Mouse (Mus musculus) midbrain, postnatal 0 days (tissue): ENCODE data around the gene Rasa2. TPM values are rescaled to one million over a fixed set of nuclear protein-coding genes. Genes with fewer than 3 reads are reported as not detected.

Source experiments
- ATAC-seq: fragments of 200-750 bp; cut with Nextera tagmentation; 2 replicates; pipeline ENCODE4 v1.8.0; 2017; ENCODE audit warnings: moderate number of reproducible peaks, mild to moderate bottlenecking, moderate TSS enrichment, moderate library complexity; ENCODE audit not compliant: low FRiP score
- DNase-seq: peaks from one replicate; pipeline ENCODE4 v3.0.0-alpha.2; 2015; ENCODE audit warnings: low spot score
- H3K27ac ChIP-seq: fragments of 300-500 bp; sonication (generic); 2 replicates; pipeline ENCODE4 v1.5.1; 2014; ENCODE audit warnings: low read depth, mild to moderate bottlenecking, low read length, mixed read lengths
- H3K27me3 ChIP-seq: fragments of 300-500 bp; sonication (generic); 2 replicates; pipeline ENCODE4 v1.6.1; 2014; ENCODE audit warnings: low read length, control low read depth, mixed read lengths; ENCODE audit not compliant: insufficient read depth
- H3K36me3 ChIP-seq: fragments of 300-500 bp; sonication (generic); 2 replicates; pipeline ENCODE4 v1.6.1; 2014; ENCODE audit warnings: low read length, control low read depth, mixed read lengths; ENCODE audit not compliant: insufficient read depth
- H3K4me1 ChIP-seq: fragments of 300-500 bp; sonication (generic); 2 replicates; pipeline ENCODE4 v1.6.1; 2014; ENCODE audit warnings: mild to moderate bottlenecking, control low read depth, antibody characterized with exemption, low read length, mixed read lengths; ENCODE audit not compliant: insufficient read depth
- H3K4me2 ChIP-seq: fragments of 300-500 bp; sonication (generic); 2 replicates; pipeline ENCODE4 v1.6.1; 2014; ENCODE audit warnings: low read depth, mild to moderate bottlenecking, low read length, mixed read lengths; ENCODE audit not compliant: poor library complexity, severe bottlenecking
- H3K4me3 ChIP-seq: fragments of 300-500 bp; sonication (generic); 2 replicates; pipeline ENCODE4 v1.5.1; 2014; ENCODE audit warnings: low read depth, mild to moderate bottlenecking, low read length, moderate library complexity
- H3K9ac ChIP-seq: fragments of 300-500 bp; sonication (generic); replicated peaks from 2 replicates; pipeline ENCODE4 v1.6.1; 2014; ENCODE audit warnings: mild to moderate bottlenecking, low read length, moderate library complexity, mixed read lengths; ENCODE audit not compliant: poor library complexity, severe bottlenecking
- H3K9me3 ChIP-seq: fragments of 300-500 bp; sonication (generic); 2 replicates; pipeline ENCODE4 v1.6.1; 2016; ENCODE audit warnings: low read length, control low read depth
- CTCF ChIP-seq: IDR thresholded peaks from 2 replicates; pipeline ENCODE4 v1.5.1; 2016; ENCODE audit warnings: antibody characterized with exemption, mild to moderate bottlenecking
- WGBS: fragments of 180-500 bp; shearing (Covaris S2); extraction: QIAGEN DNeasy Blood & Tissue Kit; methylation state at CpG from one replicate; pipeline ENCODE4 v1.1.7; 2014; 5-methylcytosine and 5-hydroxymethylcytosine counted together
- polyA plus RNA-seq: library from polyadenylated mRNA; unstranded; fragments of >200 nt; fragmentation: Nextera tagmentation; extraction: Ambion mirVana; gene quantifications from 2 replicates; pipeline ENCODE4 v1.2.1, GENCODE M21; 2015
- total RNA-seq: library from RNA; depleted of rRNA; stranded (reverse); fragments of >200 nt; gene quantifications from 2 replicates; pipeline ENCODE4 v1.2.3, GENCODE M21; 2014; rRNA removed

Gene Rasa2
- total and polyA plus RNA-seq, 2 experiments from 2014 or later, result 11.5 to 13.4 TPM

DNA sequence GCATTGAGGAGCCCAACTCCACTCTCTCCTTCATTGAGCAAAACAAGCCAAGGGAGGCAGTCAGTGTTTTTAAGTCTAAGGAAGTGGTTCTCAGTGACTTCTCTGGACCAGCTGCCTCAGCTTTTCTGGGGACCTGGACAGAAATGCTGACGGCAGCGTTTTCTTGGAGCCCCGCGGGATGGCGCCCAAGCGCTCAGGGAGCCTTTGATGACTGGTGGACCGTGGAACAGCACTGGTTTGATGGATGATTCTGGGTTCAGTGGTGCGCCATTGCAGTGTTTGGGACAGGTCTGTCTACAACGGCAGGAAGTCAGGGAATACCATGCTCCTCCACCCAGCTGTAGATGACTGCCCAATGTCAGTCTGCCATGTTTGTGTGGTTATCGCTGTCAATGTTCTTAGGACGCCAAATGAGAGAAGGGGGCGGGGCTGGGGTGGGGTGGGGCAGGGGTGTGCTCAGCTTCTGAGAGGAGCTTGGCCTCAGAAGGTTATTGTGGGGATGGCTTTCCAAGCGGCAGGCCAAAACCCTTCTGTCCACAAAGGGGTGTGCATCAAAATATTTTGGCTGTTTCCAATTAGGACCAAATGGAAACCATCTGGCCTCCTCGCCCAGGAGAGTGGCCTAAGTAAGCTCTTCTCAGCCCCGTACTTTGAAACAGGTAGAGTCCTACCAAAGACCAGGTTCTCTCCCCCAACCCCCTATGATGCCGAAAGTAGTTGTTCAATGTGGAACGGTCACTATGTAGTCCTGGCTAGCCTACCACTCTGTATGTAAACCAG lies 127.1 kb downstream of the Rasa2 start:
- H3K9me3 ChIP-seq, result no peaks in the 10 kb centered on the region
- H3K9ac ChIP-seq, result no peak overlapping the region

GRCm38 (mm10) chr9:96502856-96503610 lies 128.4 kb downstream of the Rasa2 start:
- Histone ChIP-seq H3K9me3 (no peaks in the 10 kb centered on the region), H3K4me3 (no peak overlapping the region), H3K27ac (no peak overlapping the region), H3K4me1 (peaks cover 4% of the 10 kb centered on the region; the same call in 1 of the 2 replicates), H3K9ac (no peak overlapping the region), H3K4me2 (no peak overlapping the region), H3K36me3 (no peaks in the 10 kb centered on the region), H3K27me3 (no peaks in the 10 kb centered on the region)
- ATAC-seq (no peak), DNase-seq (peak; percentile 36)
- no peak for TF ChIP-seq CTCF
- WGBS, result 85% methylated on average over 6 of the region's 6 CpGs

More for the DNA sequence above, 127.1 kb downstream of the Rasa2 start:
- 91% methylated on average over 17 of the region's 17 CpGs for WGBS
- no peak for TF ChIP-seq CTCF
- DNase-seq, result no peak
- no peaks in the 10 kb centered on the region for H3K36me3 ChIP-seq
- no peak overlapping the region for H3K27ac ChIP-seq
- peaks cover 4% of the 10 kb centered on the region; the same call in 1 of the 2 replicates for H3K4me1 ChIP-seq
- H3K27me3 ChIP-seq, result no peaks in the 10 kb centered on the region
- H3K4me2 ChIP-seq, result no peak overlapping the region
- ATAC-seq, result no peak
- H3K4me3 ChIP-seq, result no peak overlapping the region

DNA sequence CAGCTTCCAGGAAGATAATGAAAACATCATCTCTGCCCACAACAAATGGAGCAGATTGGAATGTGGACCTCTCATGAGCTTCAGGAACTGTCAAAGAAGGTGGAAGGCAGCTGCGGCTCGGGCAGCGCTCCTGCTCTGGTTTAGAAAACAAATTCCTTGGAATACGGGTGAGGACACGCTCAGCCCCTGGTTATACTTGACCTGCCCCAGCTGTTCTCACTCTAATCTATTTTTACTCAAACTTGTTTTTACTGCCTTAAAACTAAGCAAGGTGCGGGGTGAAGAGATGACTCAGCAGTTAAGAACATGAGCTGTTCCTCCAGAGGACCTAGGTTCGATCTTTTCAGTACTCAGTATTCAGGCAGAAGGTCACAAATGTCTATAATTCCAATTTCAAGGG lies 130.2 kb downstream of the Rasa2 start:
- no peak overlapping the region for H3K27ac ChIP-seq
- peaks cover 4% of the 10 kb centered on the region; the same call in 1 of the 2 replicates for H3K4me1 ChIP-seq
- no peaks in the 10 kb centered on the region for H3K9me3 ChIP-seq
- H3K4me3 ChIP-seq, result no peak overlapping the region
- no peak for ATAC-seq
- H3K9ac ChIP-seq, result no peak overlapping the region
- no peaks in the 10 kb centered on the region for H3K27me3 ChIP-seq
- WGBS, result 86% methylated on average over 7 of the region's 7 CpGs
- H3K4me2 ChIP-seq, result no peak overlapping the region
- no peak for DNase-seq
- H3K36me3 ChIP-seq, result no peaks in the 10 kb centered on the region
- no peak for TF ChIP-seq CTCF

GRCm38 (mm10) chr9:96493212-96493611 lies 138.2 kb downstream of the Rasa2 start:
- Histone ChIP-seq H3K4me3 (no peak overlapping the region), H3K4me1 (no peaks in the 10 kb centered on the region), H3K27ac (no peak overlapping the region), H3K4me2 (no peak overlapping the region), H3K27me3 (no peaks in the 10 kb centered on the region), H3K9me3 (no peaks in the 10 kb centered on the region), H3K9ac (no peak overlapping the region), H3K36me3 (no peaks in the 10 kb centered on the region)
- 36% methylated on average over 3 of the region's 3 CpGs for WGBS
- no peak for TF ChIP-seq CTCF
- ATAC-seq (no peak), DNase-seq (no peak)

DNA sequence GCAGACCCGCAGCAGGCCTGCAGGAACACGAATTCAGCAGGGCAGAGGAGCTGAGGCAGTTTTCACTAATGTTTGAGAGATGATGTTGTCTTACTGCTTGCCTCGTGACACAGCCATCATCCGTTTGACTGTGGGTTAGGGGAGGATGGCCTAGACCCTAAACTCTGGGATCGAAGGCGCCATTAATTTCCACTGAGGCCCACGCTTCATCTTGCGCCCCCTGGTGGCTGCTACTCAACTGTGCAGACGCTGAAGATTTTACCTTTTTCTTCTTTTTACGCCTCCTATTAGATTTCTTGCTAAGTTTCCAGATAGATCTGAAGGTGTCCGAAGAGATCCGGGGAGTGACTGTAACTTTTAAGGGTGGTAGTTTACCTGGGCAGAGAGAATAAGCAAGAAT lies 139.6 kb downstream of the Rasa2 start:
- no peak overlapping the region for H3K4me2 ChIP-seq
- H3K9ac ChIP-seq, result no peak overlapping the region
- DNase-seq, result no peak
- WGBS, result 34% methylated on average over 12 of the region's 12 CpGs
- no peaks in the 10 kb centered on the region for H3K36me3 ChIP-seq
- peak; percentile 75 for TF ChIP-seq CTCF
- no peak overlapping the region for H3K4me3 ChIP-seq
- H3K27me3 ChIP-seq, result no peaks in the 10 kb centered on the region
- no peaks in the 10 kb centered on the region for H3K9me3 ChIP-seq
- no peaks in the 10 kb centered on the region for H3K4me1 ChIP-seq
- ATAC-seq, result no peak
- no peak overlapping the region for H3K27ac ChIP-seq

Other genes with a start within 250 kb of the Rasa2 start
- gene Rnf7, start 152.9 kb downstream of the Rasa2 start, total RNA-seq, result 267 and 406 TPM in 2 replicates
- 215 and 217 TPM in 2 replicates for gene Rnf7, start 152.9 kb downstream of the Rasa2 start, polyA plus RNA-seq
- gene Gm28729, start 106.4 kb downstream of the Rasa2 start, total RNA-seq, result 0.57 and 0.60 TPM in 2 replicates
- gene Gm28729, start 106.4 kb downstream of the Rasa2 start, polyA plus RNA-seq, result 0.20 and 0.47 TPM in 2 replicates
- gene Zbtb38, start 121.2 kb upstream of the Rasa2 start, total RNA-seq, result 50.7 and 77.7 TPM in 2 replicates
- gene Zbtb38, start 121.2 kb upstream of the Rasa2 start, polyA plus RNA-seq, result 46.2 and 49.9 TPM in 2 replicates